Mouse (Mus musculus) kidney, adult 2 months (tissue): ENCODE data around the gene Becn1. TPM values are rescaled to one million over a fixed set of nuclear protein-coding genes. Genes with fewer than 3 reads are reported as not detected.
A peak's percentile ranks its signal among the peaks of the same experiment; 100 is the strongest.

ENCODE experiments used
- DNase-seq: peaks from one replicate; pipeline ENCODE4 v3.0.0; 2021
- H3K27ac ChIP-seq: fragments of 200-500 bp; 2 replicates; pipeline ENCODE4 v1.5.1; 2012; ENCODE audit warnings: low read depth, low read length, control low read depth, inconsistent platforms; ENCODE audit not compliant: insufficient read depth
- H3K27me3 ChIP-seq: fragments of 200-500 bp; replicated peaks from 2 replicates; pipeline ENCODE4 v1.6.1; 2012; ENCODE audit warnings: mild to moderate bottlenecking, moderate library complexity, low read length, inconsistent platforms; ENCODE audit not compliant: control insufficient read depth, insufficient read depth
- H3K36me3 ChIP-seq: fragments of 200-500 bp; 2 replicates; pipeline ENCODE4 v1.6.1; 2012; ENCODE audit warnings: mild to moderate bottlenecking, moderate library complexity, low read length, inconsistent platforms; ENCODE audit not compliant: control insufficient read depth, insufficient read depth
- H3K4me1 ChIP-seq: fragments of 200-500 bp; 2 replicates; pipeline ENCODE4 v1.6.1; 2011; ENCODE audit warnings: low read length; ENCODE audit not compliant: control insufficient read depth, insufficient read depth
- H3K4me3 ChIP-seq: fragments of 200-500 bp; 2 replicates; pipeline ENCODE4 v1.5.1; 2011; ENCODE audit warnings: mild to moderate bottlenecking, low read depth, low read length, control low read depth; ENCODE audit not compliant: insufficient read depth
- CTCF ChIP-seq: fragments of 200-500 bp; conservative IDR thresholded peaks from 2 replicates; pipeline ENCODE4 v1.5.1; 2011; ENCODE audit warnings: low read depth, mild to moderate bottlenecking, control low read depth, low read length, moderate library complexity, mixed read lengths; ENCODE audit not compliant: insufficient read depth, insufficient read length
- POLR2A ChIP-seq: fragments of 200-500 bp; IDR thresholded peaks from one replicate; pipeline ENCODE4 v1.6.1; 2011; ENCODE audit warnings: low read depth, low read length, control low read depth
- WGBS: fragments of 180-500 bp; shearing (Covaris S2); methylation state at CpG from one replicate; pipeline ENCODE4 v1.1.7; 2018; 5-methylcytosine and 5-hydroxymethylcytosine counted together
- polyA plus RNA-seq: library from polyadenylated mRNA; depleted of rRNA; stranded (reverse); fragments of >200 nt; gene quantifications from 2 replicates; pipeline ENCODE4 v1.2.3, GENCODE M21; 2012

The Becn1 gene
- polyA plus RNA-seq, 1 experiment: 61.9 TPM

DNA sequence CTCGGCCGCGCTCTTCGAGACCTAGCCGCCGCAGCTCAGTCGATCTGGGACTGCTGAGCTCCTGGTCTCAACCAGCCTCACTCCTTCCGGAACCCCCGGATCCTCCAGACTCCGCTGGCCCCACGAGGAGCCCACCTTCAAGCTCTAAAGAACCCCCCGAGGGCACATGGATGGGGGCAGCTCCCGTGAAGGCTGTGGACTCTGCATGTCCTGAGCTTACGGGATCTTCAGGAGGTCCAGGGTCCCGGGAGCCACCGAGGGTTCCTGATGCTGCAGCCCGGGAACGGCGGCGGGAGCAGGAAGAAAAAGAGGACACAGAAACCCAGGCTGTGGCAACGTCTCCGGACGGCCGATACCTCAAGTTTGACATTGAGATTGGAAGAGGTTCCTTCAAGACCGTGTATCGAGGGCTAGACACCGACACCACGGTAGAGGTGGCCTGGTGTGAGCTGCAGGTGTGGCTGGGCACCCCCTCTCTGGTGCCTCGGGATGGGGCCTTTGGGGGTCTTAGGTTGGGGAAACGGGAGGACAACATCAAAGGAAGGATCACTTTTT, 41.2 kb downstream of the Becn1 start:
- Histone ChIP-seq H3K27me3 (no peaks in the 10 kb centered on the region), H3K27ac (peak overlapping the region; percentile 88), H3K4me3 (peak overlapping the region; percentile 96), H3K4me1 (peaks cover 14% of the 10 kb centered on the region), H3K36me3 (peaks cover 3% of the 10 kb centered on the region; the same call in 1 of the 2 replicates)
- 1% methylated on average over 30 of the region's 30 CpGs for WGBS
- TF ChIP-seq POLR2A (no peak), CTCF (no peak)
- no peak for DNase-seq

DNA sequence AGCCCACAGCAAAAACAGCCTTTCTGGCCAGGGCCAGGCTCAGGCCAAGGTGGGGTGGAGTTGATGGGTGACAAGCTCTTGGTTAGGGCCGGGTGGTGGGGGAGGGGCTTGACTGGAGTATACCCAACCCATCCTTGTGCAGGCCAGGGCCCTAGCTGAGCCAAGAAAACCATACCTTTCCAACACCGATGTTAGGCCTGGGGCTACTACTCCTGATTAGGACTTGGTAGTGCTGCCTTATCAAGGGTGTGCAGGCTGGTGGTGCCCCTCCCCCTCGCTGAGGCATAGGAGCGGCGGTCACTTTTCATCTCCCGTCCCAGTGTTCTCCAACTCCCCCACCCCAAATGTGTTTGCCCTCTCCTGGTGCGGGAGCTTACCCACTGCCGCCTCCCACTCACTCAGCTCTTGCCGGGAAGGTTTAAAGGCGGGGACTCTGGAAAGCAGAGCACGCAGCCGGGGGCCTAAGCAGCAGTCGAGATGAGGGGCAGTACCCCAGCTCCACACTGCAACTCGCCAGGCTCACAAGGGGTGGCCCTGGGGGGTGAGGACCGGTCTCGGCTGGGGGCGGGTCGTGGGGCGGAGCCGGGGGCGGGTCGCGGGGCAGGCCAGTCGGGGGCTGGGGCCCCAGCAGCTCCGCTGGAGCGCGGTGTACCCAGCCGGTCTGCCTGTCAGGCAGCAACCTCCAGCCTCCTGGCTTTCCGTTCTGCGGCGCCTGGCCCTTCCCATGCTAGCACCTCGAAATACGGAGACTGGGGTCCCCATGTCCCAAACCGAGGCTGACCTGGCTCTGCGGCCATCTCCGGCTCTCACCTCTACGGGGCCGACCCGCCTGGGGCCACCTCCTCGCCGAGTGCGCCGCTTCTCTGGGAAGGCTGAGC, 41.9 kb downstream of the Becn1 start, which contains the start of gene Wnk4:
TSS of gene Wnk4 (plus strand) at position 620 of the 878 bp plus-strand sequence.
- peak; percentile 94 for DNase-seq
- Histone ChIP-seq H3K36me3 (no peaks in the 10 kb centered on the region; the same call in 1 of the 2 replicates), H3K27me3 (no peaks in the 10 kb centered on the region), H3K4me1 (peaks cover 14% of the 10 kb centered on the region), H3K4me3 (peak within 1 kb of the TSS; percentile 96), H3K27ac (peak within 1 kb of the TSS; percentile 88)
- peak; percentile 78 for TF ChIP-seq POLR2A
- no peak for TF ChIP-seq CTCF
- under 1% methylated on average over 43 of the region's 43 CpGs for WGBS

DNA sequence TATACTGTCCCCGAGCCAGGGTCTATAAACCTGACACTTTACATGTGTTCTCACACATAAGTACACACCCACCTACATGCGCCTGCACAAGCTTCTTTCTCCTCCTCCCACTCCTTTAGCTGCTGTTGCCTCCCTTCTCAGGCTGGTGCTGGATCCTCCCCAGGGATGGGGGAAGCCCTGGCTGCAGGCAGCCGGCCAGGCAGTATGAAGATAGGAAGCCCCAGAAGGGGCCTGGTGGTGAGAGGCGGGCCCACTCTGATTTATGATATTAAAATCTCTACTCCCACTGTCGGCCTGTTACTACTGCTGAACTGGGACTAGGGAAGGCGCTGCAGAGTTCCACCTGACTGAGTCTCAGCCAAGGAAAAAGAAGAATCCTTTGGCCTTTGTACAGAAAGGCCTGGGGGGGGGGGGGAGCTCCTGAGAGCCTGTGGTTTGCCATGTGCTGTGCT, 42.8 kb downstream of the Becn1 start:
- no peaks in the 10 kb centered on the region for H3K27me3 ChIP-seq
- peak overlapping the region; percentile 96; the same call in 1 of the 2 replicates for H3K4me3 ChIP-seq
- H3K27ac ChIP-seq: peak overlapping the region; percentile 63
- no peak for TF ChIP-seq POLR2A
- TF ChIP-seq CTCF: no peak
- peaks cover 14% of the 10 kb centered on the region for H3K4me1 ChIP-seq
- H3K36me3 ChIP-seq: no peaks in the 10 kb centered on the region; the same call in 1 of the 2 replicates
- peak; percentile 76 for DNase-seq
- WGBS: 10% methylated on average over 6 of the region's 6 CpGs

DNA sequence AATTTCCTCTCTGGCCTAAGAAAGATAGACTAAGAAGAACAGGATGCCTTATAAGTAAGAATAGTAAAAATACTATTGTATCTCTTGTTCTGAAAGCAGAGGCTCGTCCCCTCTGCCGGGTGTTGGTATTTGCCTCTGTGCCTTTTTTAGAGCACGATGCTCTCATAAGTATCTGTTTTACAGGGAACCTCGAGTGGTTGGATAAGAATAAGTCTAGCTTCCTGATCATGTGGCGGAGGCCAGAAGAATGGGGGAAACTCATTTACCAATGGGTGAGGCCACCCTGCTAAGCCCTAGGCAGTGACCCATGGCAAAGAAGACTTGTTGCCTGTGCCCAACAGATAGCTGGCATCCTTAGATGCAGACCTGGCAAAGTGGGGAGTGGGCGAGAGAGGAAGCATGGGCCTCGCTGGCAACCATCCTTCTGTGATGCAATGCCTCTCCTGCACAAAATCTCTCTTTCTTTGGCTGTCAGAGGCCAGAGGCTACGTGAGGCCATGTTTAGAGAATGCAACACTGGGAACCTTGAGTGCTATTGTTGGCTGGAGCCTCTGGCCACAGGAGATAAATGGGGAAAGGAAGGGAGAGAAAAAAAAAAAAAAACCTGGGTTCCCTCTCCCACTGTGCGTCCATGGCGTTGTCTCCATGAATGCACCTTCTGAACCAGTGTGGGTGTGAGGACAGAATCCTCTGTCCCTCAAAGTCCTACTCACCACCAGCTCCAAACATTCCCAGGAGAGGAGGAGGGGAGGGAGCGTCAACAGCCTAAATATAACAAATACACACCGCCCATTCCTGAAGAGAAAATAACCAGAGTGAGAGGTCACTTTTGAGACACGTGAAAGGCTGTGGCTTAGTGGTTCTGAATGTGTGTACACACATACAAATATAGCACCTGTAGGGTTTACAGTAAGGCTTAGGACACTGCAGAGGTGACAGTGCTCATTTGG, 46.0 kb downstream of the Becn1 start:
- H3K4me1 ChIP-seq: peaks cover 10% of the 10 kb centered on the region; the same call in 1 of the 2 replicates
- 84% methylated on average over 13 of the region's 13 CpGs for WGBS
- no peaks in the 10 kb centered on the region for H3K27me3 ChIP-seq
- H3K4me3 ChIP-seq: no peak overlapping the region
- H3K36me3 ChIP-seq: no peaks in the 10 kb centered on the region
- H3K27ac ChIP-seq: no peak overlapping the region
- TF ChIP-seq POLR2A (no peak), CTCF (no peak)
- DNase-seq: no peak

DNA sequence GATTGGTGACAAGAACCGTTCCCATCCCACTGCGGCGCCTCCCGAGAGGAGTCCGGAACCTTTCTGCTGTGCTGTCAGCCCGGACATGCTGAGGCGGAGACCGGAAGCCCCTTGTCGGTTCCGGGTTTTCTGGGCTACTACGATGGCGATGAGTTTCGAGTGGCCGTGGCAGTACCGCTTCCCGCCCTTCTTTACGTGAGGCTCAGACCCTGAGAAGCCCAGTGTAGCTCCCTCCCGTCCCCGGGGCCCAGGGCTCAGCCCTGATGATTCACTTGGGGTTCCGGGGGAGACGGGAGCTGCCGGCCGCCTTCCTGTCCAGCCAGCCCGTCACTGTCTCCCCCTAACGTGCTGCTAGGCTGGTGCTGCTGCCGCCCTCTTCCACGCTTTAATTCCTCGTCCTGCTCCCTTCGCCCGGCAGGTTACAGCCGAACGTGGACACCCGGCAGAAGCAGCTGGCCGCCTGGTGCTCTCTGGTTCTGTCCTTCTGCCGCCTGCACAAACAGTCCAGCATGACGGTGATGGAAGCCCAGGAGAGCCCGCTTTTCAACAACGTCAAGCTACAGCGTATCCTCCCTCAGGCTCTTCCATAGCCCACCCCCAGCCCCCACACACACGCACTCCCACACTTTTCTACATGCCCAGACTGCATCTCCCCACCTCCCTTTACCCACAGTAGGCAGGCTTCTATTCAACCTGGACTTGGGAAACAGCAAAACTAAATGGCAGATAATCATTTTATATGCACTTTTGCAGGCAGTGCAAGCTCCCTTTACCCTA, 48.3 kb downstream of the Becn1 start, which contains the start of gene Vps25:
TSS of gene Vps25 (plus strand) at position 95 of the 777 bp plus-strand sequence.
- Histone ChIP-seq H3K27ac (peak within 1 kb of the TSS; percentile 94), H3K4me3 (peak within 1 kb of the TSS; percentile 95), H3K4me1 (peaks cover 5% of the 10 kb centered on the region; the same call in 1 of the 2 replicates), H3K36me3 (no peaks in the 10 kb centered on the region), H3K27me3 (no peaks in the 10 kb centered on the region)
- peak; percentile 91 for DNase-seq
- TF ChIP-seq POLR2A (peak; percentile 78), CTCF (no peak)
- WGBS: under 1% methylated on average over 40 of the region's 40 CpGs

DNA sequence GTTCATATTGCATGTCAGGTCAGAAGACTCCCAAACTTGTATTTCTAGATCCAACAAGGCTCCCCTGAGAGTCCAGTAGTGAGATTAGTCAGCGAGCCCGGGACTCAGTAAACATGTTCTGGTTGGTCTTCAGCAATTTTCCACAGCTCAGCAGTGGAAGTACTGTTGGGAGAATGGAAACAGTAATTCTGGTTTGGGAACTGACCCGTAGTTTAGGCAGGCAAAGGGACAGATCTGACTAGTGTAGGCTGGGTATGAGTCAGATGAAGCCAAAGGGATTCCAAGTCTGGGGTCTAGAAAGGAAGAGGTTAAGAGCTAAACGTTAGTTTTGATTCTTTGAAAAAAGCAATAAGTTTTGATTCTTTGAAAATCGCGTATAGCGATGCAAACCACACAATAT, 49.1 kb downstream of the Becn1 start:
- Histone ChIP-seq H3K27me3 (no peaks in the 10 kb centered on the region), H3K36me3 (no peaks in the 10 kb centered on the region), H3K4me1 (peaks cover 4% of the 10 kb centered on the region; the same call in 1 of the 2 replicates), H3K4me3 (peak overlapping the region; percentile 95), H3K27ac (peak overlapping the region; percentile 94)
- WGBS: 3% methylated on average over 7 of the region's 7 CpGs
- no peak for DNase-seq
- TF ChIP-seq POLR2A (no peak), CTCF (no peak)
